Mouse (Mus musculus): ENCODE data around the gene Ubxn2a.

Ubxn2a gene

DNA sequence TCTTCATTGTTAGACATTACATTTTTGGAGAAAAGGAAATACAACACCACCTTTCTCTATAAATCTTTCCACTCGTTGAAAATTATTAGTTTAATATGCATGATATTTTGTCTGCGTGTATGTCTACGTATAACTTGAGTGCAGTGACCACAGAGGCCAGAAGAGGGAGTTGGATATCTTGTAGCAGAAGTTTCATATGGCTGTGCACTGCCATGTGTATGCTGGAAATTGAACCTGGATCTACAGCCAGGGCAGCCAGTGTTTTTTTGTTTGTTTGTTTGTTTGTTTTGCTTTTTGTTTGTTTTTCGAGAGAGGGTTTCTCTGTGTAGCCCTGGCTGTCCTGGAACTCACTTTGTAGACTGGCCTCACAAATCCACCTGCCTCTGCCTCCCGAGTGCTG lies 28.5 kb downstream of the Ubxn2a start:
- in situ Hi-C loops (cut with MboI, MseI): no loop called here

DNA sequence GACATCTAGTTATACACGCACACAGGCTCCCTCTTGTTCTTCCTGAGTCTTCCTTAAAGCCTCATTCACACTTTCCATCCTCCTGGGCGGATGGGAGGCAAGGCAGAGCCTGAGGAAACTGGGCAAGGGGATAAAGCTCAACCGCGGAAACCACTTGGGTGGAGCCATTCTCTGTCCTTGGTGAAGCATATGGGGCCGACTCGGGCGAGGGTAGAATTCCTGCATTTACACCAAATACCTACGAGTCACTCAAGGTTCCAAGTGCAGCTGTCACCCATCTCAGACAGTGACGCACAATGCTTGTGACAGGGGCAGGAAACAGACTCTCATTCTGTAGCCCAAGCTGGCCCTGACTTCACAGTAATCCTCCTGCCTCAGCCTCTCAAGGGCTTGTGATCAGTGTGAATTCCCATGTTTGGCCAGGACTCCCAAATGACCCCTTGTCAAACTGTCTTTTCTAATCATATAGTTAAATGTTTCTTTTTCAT lies 29.2 kb downstream of the Ubxn2a start:
- in situ Hi-C loops (cut with MboI, MseI): no loop called here

DNA sequence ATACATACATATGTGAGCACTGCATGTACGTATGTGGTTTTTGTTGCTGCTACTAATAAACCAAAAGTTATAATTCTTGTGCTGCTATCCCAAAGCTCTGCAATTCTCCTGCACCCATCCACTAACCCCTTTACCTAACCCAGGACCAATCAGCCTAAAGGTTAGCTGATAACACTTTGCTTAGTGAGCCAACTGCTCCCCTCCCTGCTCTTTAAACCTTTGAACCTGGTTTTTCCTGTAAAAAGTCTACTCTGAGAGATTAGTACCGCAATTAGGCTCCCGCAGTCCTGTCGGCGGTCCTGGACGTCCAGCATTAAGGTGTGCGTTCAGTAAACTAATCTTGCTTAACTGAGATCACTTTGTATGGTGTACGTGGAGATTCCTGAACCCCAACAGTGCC lies 31.9 kb downstream of the Ubxn2a start:
- in situ Hi-C loops (cut with MboI, MseI): no loop called here

DNA sequence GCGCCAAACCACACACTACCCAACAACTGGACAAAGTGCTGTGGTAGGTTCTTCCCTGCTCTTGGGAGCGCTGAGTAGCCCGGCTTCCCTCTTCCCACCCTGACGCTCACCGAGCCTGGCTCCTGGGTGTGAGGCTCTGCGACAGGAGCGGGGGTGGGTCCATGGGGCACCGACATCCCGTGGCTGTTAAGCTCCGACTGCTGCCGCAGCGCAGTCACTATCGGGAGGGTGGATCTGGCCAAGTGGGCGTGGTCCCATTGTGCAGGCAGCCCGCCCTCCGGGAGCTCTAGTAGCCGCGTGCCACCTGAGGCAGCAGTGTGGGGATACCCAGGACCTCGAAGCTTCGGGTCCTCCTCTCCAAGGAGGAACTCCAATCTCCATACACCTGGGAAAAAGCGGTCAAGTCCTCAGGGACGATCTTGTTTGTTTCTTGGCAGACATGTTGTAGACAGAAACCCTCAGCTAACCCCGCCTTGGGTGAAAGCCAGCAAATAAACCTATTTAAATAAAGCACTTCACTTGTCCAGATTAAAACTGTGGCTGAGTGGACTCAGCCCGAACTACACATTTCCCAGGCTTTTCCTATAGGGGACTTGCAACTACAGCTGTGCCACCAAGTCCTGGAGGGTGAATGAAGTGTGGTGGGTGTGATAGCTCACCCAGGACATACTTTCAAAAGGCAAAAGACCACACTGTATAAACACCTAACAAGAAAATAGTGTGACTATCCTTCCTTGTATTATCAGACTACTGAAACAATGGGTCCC lies 33.2 kb downstream of the Ubxn2a start, which contains the start of gene Mfsd2b:
Gene Mfsd2b (minus strand): TSS at position 199 of the 767 bp plus-strand sequence.
- in situ Hi-C loops (cut with MboI, MseI): no loop called here

DNA sequence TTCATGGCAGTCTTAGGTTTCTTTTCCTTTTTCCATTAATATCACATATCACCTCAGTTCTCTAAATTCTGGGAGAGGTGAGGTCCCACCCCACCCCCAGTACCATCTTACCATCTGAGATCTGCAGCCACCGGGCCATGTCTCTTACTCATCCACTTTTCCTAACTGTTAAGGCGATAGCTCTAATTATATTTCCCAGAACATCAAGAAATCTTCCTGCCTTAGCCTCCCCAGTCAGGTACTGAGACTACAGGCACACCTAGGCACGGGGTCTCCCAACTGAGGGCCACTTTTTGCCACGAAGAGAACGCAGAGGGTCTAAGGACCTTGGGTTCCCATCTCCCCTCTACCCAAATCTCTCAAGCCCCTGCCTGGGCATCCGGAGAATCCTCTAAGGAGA lies 34.0 kb downstream of the Ubxn2a start:
- in situ Hi-C loops (cut with MboI, MseI): no loop called here

- in situ Hi-C loops (cut with MboI, MseI): no loop called here
These were observed 34.5 kb downstream of the Ubxn2a start for GRCm38 (mm10) chr12:4872983-4873477.

DNA sequence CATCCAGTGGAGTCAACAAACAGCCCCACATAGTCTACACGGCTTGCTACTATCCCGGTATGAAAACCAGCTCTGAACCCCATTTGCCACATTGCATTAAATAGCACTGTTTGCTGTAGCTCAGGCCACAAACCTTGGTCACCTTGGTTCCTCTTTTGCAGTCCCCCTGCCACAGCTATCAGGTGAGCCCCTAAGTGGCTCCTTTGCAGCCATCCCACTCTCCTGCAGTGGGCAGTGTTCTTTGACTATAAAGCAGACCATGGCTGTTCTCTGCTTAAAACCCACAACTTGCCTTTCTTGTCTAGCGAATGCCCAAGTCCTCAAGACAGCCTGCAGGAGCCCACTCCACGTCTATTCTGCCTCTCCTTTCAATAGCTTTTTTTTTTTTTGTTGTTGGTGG lies 35.2 kb downstream of the Ubxn2a start:
- in situ Hi-C loops (cut with MboI, MseI): no loop called here

- in situ Hi-C loops (cut with MboI, MseI): no loop called here
These were observed 36.2 kb downstream of the Ubxn2a start for GRCm38 (mm10) chr12:4871260-4871659.

GRCm38 (mm10) chr12:4868924-4869323 lies 38.6 kb downstream of the Ubxn2a start:
- in situ Hi-C loops (cut with MboI, MseI): loop anchor here (10.0 kb wide), 1 partner anchor 224 kb away; no protein-coding TSS in a partner anchor

DNA sequence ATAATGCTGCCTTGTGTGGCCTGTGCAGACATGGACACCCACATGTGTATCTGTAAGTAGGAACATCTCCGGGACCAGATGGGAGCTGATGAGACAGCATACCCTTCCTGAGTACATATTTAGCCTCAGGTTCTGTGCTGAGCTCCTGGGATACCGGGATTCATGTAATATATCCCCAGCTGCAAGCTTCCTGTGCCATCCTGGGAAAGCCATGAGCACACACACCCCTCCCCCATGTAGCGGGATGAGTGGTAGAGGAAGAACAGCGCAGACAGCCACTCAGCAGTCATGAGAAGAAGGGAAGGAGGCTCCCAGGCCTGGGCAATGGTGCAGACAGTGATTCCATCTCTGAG lies 43.2 kb downstream of the Ubxn2a start:
- in situ Hi-C loops (cut with MboI, MseI): loop anchor here (10.0 kb wide), 1 partner anchor 220 kb away; no protein-coding TSS in a partner anchor

- in situ Hi-C loops (cut with MboI, MseI): loop anchor here (10.0 kb wide), 1 partner anchor 219 kb away; no protein-coding TSS in a partner anchor
These were observed 43.7 kb downstream of the Ubxn2a start for GRCm38 (mm10) chr12:4863654-4864337.

GRCm38 (mm10) chr12:4862672-4863071 lies 44.8 kb downstream of the Ubxn2a start:
- in situ Hi-C loops (cut with MboI, MseI): loop anchor here (10.0 kb wide), 1 partner anchor 218 kb away; no protein-coding TSS in a partner anchor

DNA sequence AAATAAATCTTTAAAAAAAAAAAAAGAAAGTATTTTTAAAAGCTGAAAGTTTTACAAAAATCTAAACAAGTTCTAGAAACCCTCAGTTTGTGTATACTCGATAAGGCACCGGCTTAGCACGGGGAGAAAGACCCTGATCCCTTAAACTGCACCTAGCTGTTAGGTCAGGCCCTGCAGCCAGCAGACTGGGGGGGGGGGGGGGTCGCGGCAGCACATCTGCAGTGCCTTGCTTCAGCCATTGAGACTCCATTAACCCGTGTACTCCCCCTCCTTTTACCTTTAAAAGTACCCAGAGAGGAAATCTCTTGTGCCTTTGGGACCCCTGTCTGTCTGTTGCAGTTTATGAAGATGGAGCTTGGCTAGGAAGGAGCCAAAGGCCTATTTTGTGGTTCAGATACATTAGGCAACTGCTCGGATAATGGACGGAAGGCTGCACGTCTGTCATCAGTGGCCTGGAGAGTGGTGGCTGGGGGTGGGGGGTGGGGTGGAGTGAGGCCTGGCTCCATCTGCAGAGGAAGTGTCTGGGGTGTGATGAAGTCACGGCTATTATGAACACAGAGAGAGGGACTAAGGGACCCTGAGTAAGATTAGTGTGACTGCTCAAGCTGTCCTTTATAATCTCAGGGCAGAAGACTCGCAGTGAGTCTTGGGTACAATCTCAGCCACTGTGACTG lies 48.1 kb downstream of the Ubxn2a start:
- in situ Hi-C loops (cut with MboI, MseI): no loop called here

DNA sequence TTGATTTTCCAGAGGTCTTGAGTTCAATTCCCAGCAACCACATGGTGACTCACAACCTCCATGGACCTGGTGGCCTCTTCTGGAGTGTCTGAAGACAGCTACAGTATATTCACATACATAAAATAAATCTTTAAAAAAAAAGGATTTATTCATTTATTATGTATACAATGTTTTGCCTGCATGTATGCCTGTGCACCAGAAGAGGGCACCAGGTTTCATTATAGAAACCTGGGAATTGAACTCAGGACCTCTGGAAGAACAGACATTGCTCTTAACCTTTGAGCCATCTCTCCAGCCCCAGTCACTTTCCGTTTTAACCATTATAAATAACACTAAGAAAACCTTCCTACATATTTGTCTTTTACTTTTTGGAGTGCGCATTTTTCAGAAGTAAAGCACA lies 50.7 kb downstream of the Ubxn2a start:
- in situ Hi-C loops (cut with MboI, MseI): no loop called here

DNA sequence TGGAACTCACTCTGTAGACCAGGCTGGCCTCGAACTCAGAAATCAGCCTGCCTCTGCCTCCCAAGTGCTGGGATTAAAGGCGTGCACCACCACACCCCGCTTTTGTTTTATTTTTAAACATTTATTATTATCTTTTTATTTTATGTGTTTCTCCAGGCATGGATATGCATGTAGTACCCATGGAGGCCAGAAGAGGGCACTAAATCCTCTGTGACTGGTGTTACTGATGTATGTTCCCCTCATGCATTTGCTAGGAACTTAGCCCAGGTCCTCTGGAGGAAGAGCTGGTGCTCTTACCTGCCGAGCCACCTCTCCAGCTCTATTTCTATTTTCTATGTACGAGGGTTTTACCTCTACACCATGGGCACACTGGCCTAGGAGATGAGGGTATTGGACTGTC lies 51.3 kb downstream of the Ubxn2a start:
- in situ Hi-C loops (cut with MboI, MseI): no loop called here

GRCm38 (mm10) chr12:4843741-4844140 lies 63.8 kb downstream of the Ubxn2a start:
- in situ Hi-C loops (cut with MboI, MseI): no loop called here

GRCm38 (mm10) chr12:4842890-4843597 lies 64.5 kb downstream of the Ubxn2a start, which contains the start of gene Wdcp:
TSS of gene Wdcp (plus strand) at chr12:4843303.
- in situ Hi-C loops (cut with MboI, MseI): no loop called here

DNA sequence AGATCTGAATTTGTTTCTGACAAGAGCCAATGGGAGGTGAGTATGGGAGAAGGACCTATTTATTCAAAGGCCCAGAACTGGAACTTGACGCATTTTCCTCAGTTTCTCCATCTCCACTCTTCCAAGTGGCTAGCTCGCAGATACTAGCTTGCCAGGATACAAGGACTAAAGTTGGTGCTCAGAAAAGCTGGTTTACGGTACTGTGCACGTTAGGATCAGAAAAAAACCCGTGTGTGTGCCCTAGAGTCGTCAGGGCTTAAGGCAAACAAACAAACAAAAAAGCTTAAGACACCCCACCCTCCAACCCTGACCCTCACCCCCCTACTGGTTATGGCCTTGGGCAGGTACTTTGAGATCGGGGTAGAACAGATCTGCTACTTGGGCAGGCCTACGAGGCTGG lies 65.0 kb downstream of the Ubxn2a start:
- in situ Hi-C loops (cut with MboI, MseI): no loop called here

GRCm38 (mm10) chr12:4841392-4841887 lies 66.1 kb downstream of the Ubxn2a start, which contains the start of gene Fkbp1b:
TSS of gene Fkbp1b (minus strand) at chr12:4841591.
- in situ Hi-C loops (cut with MboI, MseI): no loop called here

DNA sequence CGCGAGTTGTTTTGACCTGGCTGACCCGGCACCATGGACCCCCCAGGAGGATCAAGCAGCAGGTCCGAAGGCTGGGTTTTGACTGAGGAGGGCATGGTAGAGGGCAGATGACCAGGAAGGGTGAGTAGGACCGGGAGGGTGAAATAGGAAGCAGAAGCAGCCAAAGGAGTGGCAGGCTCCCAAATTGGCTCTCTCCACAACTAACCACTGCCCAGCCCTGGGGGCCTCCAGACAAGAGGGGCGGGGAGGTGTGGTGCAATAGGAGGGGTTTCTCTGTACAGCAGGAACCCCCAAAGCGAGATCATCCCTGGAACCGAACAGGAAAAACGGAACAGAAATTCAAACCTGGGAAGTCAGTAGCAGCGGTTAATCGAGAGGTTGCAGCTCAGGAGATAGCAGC lies 66.8 kb downstream of the Ubxn2a start:
- in situ Hi-C loops (cut with MboI, MseI): no loop called here

GRCm38 (mm10) chr12:4840010-4840409 lies 67.5 kb downstream of the Ubxn2a start:
- in situ Hi-C loops (cut with MboI, MseI): no loop called here
